Mouse (Mus musculus) intestine, embryonic 15.5 days (tissue): Measurements from ENCODE around the gene Kxd1. TPM values are rescaled to one million over a fixed set of nuclear protein-coding genes. Genes with fewer than 3 reads are reported as not detected.

Experiments
- polyA plus RNA-seq: library from polyadenylated mRNA; unstranded; fragments of >200 nt; fragmentation: Nextera tagmentation; extraction: Ambion mirVana; gene quantifications from 2 replicates; pipeline ENCODE4 v1.2.1, GENCODE M21; 2015

Gene Kxd1
- polyA plus RNA-seq, 1 experiment from 2014 or later = 60.5 TPM

Other genes starting within 250 kb of the Kxd1 start
- gene Homer3, start 245.1 kb downstream of the Kxd1 start, polyA plus RNA-seq = 27.7 and 31.5 TPM in 2 replicates
- gene Ddx49, start 225.5 kb downstream of the Kxd1 start, polyA plus RNA-seq = 45.8 and 52.7 TPM in 2 replicates
- gene Cope, start 225.4 kb downstream of the Kxd1 start, polyA plus RNA-seq = 331 and 429 TPM in 2 replicates
- 3.6 TPM in 2 replicates for gene Cers1, start 212.2 kb downstream of the Kxd1 start, polyA plus RNA-seq
- 0.38 and 1.4 TPM in 2 replicates for gene Gdf1, start 198.1 kb downstream of the Kxd1 start, polyA plus RNA-seq
- 14.6 and 15.7 TPM in 2 replicates for gene Upf1, start 174.7 kb downstream of the Kxd1 start, polyA plus RNA-seq
- gene Comp, start 154.4 kb downstream of the Kxd1 start, polyA plus RNA-seq = 0.39 and 0.82 TPM in 2 replicates
- 14.8 and 15.0 TPM in 2 replicates for gene Crtc1, start 88.4 kb downstream of the Kxd1 start, polyA plus RNA-seq
- 18.7 and 20.8 TPM in 2 replicates for gene Klhl26, start 51.0 kb downstream of the Kxd1 start, polyA plus RNA-seq
- gene Tmem59l, start 40.6 kb downstream of the Kxd1 start, polyA plus RNA-seq = 3.2 and 4.2 TPM in 2 replicates
- 0.95 and 1.2 TPM in 2 replicates for gene Crlf1, start 34.8 kb downstream of the Kxd1 start, polyA plus RNA-seq
- 121 and 132 TPM in 2 replicates for gene Rex1bd, start 21.2 kb downstream of the Kxd1 start, polyA plus RNA-seq
- 957 and 992 TPM in 2 replicates for gene Uba52, start 17.2 kb downstream of the Kxd1 start, polyA plus RNA-seq
- 277 and 331 TPM in 2 replicates for gene Fkbp8, start 232 bp downstream of the Kxd1 start, polyA plus RNA-seq
- 15.9 TPM in 2 replicates for gene Ell, start 11.5 kb upstream of the Kxd1 start, polyA plus RNA-seq
- 123 and 130 TPM in 2 replicates for gene Isyna1, start 66.4 kb upstream of the Kxd1 start, polyA plus RNA-seq
- gene Ssbp4, start 80.9 kb upstream of the Kxd1 start, polyA plus RNA-seq = 86.9 and 91.7 TPM in 2 replicates
- 2.4 and 2.5 TPM in 2 replicates for gene Lrrc25, start 88.2 kb upstream of the Kxd1 start, polyA plus RNA-seq
- gene Gdf15, start 104.5 kb upstream of the Kxd1 start, polyA plus RNA-seq = 2.3 and 2.9 TPM in 2 replicates
- 58.0 and 74.2 TPM in 2 replicates for gene Pgpep1, start 132.4 kb upstream of the Kxd1 start, polyA plus RNA-seq
- 286 and 323 TPM in 2 replicates for gene Lsm4, start 145.3 kb upstream of the Kxd1 start, polyA plus RNA-seq
- gene Jund, start 171.0 kb upstream of the Kxd1 start, polyA plus RNA-seq = 83.7 and 88.8 TPM in 2 replicates
- not detected in 2 replicates for gene Iqcn, start 175.5 kb upstream of the Kxd1 start, polyA plus RNA-seq
- 2.1 and 2.5 TPM in 2 replicates for gene Gm3336, start 190.6 kb upstream of the Kxd1 start, polyA plus RNA-seq
- 0.21 and 0.53 TPM in 2 replicates for gene Pde4c, start 195.8 kb upstream of the Kxd1 start, polyA plus RNA-seq
- 24.0 and 26.0 TPM in 2 replicates for gene Rab3a, start 226.7 kb upstream of the Kxd1 start, polyA plus RNA-seq
- gene Mpv17l2, start 233.0 kb upstream of the Kxd1 start, polyA plus RNA-seq = 59.1 and 72.6 TPM in 2 replicates
- gene Pik3r2, start 248.8 kb upstream of the Kxd1 start, polyA plus RNA-seq = 53.1 and 55.3 TPM in 2 replicates